Mouse (Mus musculus) layer of hippocampus, adult 18-20 months (tissue): ENCODE measurements around the gene Shroom4. TPM values are rescaled to one million over a fixed set of nuclear protein-coding genes. Genes with fewer than 3 reads are reported as not detected.
"Not testable (repeated sequence)": the region's sequence is repeated elsewhere in the genome, so short reads cannot be mapped to it uniquely, and the experiment has no call there.

Experiments
- DNase-seq, 2 experiments: peaks; one replicate each; pipeline ENCODE4 v3.0.0; 2022; ENCODE audit warnings: low spot score in 2 of 2
- long read RNA-seq: library from polyadenylated mRNA; stranded (forward); transcript quantifications from one replicate; pipeline ENCODE4 v2.0.0, GENCODE M21; 2021
- total RNA-seq, 2 experiments: library from RNA; stranded (reverse); gene quantifications; 2 replicates each; pipeline ENCODE4 v1.2.3; 2021

The Shroom4 gene
- total RNA-seq, result 1 to 10 TPM; 4.5 to 4.8 TPM
- long read RNA-seq, full-length matches to known transcripts, result 1 of 2 reads
- long read RNA-seq, partial matches to known transcripts, result 1 of 2 reads
- long read RNA-seq, other reads (novel, unspliced or antisense), result 0 of 2 reads

DNA sequence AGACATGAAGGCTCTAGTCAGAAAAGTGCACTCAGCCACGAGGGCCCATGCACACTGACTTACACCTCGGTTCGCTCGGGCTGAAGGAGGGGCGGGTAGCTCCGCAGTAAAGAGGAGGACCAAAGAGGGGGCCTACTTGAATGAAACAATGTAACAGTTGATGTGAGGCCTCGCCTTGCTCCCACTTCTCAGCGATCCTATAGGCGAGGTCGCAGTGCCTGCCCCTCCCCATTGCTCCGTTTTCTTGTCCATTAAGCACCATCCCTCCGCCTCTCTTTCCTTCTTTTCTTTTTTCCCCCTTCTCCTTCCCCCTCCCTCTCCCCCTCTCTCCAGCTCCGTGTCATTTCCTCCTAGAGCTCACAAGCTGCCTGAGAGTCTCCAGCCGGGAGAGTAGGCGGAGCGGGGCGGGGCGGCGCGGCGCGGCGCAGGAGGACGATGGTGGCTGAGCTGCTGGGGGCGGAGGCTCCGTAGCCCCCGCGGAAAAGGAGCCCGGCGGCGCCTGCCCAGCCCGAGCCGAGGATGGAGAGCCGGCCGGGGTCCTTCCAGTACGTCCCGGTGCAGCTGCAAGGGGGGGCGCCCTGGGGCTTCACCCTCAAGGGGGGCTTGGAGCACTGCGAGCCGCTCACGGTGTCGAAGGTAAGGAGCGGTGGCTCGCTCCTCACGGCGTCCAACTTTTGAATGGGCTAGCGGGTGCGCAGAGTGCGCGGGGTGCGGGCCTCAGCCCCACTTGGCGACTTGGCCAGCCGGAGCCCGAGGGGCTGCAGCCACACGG lies at the start of gene Shroom4:
TSS of gene Shroom4 (plus strand) at position 229 of the 772 bp plus-strand sequence.
- peak; percentile 12 to 72 for DNase-seq

DNA sequence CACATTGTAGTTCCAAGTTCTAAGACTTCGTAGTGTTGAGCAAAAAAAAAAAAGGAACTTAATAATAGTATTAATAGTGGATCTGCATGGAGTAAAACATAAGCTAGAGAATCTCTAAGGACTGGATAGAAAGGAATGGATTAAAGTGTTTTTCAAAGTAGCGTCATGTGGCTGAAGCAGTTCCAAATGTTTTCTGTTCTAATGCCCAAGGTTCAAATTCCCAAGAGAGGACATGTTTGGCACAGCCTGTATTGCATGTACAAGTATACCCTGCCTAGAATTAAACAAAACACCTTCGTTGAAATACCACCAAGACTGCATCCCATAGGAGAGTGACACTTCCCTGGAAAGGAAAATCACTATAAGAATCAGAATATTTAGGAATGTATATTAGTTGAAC lies 42.8 kb upstream of the Shroom4 start:
- no peak for DNase-seq

DNA sequence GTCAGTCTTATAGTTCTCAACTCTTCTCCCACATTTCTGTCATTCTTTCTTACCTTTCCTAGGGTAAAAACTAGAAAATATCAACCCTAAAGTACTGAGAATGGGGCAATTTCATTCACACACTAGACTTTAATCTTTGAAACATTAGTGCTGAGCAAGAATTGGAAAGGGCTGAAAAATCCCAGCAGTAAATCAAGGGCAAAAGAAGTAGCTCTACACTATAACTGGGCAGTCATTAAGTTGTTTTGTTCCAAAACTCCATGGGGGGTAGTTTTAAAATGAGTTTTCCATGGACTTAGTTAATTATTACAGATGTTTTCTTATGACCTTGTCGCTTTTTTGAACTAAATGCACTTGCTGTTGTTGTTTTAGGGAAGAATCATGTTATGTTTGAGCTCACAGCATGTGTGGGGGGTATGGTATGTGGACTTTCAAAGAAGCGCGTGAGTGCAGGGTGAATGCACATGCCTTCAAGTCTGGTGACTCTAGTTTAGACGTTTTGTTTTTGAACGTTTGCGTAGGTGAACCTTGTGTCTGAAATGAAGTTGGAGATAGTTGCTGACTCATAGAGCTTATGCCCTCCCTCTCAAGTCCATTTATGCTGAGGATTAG lies 42.0 kb upstream of the Shroom4 start:
- DNase-seq, result no peak

DNA sequence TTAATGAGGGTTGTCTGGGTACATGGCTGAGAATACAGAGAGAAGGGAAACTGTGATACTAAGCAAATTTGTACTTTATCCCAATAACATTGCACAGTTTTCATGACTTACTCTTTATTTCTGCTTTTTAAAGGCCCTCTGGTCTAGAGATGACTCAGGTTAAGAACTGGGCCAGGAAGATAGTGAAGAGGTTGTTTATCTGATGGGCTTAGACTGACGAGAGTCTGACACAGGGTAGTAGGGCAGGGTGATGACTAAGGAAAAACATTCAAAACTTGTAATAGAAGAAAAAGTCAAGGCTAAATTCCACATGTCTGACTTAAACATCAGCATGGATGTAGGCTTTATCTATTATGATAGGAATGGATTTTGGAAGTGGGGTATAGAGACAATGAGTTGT lies 30.8 kb upstream of the Shroom4 start:
- DNase-seq, result no peak

DNA sequence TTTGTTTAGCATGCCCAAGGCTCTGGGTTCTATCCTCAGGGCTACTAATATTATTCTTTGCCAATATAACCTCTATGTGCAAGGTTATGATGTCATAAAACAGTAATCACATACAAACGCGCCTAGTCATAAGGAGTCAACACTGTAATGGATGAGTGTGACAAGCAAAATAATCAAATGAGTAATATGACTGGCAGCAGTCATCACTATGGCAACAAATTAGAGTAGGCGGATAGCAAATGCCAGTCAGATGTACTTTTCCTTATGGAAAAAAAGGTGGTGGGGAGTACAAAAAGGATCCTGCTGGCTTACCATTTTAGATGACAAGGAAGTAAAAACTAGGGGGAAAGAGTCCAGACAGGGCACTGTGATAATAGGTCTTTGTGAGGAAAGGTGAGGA lies 28.9 kb upstream of the Shroom4 start:
- DNase-seq, result peak in 1 of 2 experiments; percentile 23

DNA sequence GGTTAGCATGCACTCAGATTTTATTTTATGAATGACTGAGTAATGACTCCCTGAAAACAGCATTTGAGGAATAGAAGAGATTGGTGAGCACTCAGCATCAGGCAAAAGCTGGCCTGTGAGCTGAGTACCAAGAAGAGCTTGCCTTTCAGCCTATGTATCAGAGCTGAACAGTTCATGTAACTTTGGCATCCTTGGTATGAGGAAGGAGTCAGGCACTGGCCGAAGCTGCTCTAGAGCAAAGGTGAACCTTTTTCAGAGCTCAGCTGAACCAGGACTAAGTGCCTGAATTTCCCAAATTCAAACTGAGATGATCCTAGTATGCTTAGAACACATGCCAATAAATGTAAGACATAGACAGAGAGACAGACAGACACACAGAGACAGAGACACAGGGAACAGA lies 5.8 kb upstream of the Shroom4 start:
- DNase-seq, result no peak

DNA sequence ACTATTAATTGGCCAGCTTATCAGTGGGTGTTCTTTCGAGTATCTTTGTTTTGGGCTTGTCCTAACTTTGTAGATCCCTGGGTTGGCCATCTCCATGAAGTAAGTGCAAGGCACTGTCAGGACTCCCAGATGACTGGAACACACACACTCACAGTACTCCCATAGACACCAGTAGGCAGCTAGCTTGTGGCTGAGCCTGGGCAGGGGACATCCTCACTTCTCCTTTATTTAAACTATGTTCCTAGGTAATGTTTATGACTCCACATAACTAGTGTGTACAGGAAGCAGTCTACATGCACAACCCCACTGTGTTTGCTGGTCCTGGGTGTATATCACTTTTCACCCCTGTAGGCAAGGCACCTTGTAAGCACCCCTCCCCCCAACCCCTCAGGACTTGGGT lies 461 bp upstream of the Shroom4 start:
- no peak for DNase-seq

DNA sequence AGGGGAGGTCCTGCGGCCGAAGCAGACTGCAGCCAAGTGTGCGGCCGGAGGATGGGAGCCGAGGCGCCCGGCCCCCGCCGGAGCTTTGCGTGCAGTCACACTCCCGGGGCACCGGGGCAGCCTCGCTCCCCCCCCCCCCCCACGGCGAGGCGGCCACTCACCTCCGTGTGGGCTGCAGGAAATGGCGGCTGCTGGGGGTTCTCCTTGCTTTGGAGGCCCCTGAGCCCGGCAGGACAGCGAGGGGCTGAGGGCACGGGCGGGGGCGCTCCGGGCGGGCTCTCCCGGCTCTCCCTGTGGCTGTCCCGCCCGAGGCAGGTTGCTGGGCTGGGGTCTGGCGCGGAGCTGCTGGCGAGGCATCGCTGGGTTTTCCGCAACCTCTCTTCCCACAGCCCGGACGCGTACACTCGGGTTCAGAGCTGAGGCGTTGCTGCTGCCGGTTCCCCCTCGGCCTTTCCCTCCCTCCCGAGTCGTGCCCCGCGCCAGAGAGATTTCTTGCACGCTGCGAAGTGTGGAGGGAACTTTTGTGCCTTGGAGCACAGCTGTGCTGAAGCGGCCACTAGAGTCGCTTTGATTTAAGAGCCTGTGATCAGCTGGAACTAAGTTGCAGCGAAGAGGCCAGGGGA lies 855 bp downstream of the Shroom4 start:
- no peak for DNase-seq

DNA sequence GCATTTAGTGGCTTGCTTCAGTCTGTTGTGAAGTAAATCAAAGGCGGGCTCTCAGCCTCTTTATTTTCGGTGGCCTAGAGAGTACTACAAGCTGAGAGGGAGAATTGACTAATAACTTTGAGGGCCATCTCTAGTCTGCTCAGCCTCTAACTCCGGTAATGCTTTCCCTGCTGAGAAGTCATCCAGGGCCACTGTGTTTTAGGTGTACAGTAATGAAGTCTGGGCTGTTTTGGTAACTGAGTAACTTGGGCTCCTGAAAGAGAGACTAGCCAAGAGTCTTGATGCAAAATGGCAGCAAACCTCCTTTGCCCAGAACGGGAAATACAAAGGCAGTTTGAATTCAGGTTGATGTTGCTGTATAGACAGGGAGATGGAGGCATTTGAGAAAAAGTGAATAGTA lies 3.3 kb downstream of the Shroom4 start:
- DNase-seq, result no peak

DNA sequence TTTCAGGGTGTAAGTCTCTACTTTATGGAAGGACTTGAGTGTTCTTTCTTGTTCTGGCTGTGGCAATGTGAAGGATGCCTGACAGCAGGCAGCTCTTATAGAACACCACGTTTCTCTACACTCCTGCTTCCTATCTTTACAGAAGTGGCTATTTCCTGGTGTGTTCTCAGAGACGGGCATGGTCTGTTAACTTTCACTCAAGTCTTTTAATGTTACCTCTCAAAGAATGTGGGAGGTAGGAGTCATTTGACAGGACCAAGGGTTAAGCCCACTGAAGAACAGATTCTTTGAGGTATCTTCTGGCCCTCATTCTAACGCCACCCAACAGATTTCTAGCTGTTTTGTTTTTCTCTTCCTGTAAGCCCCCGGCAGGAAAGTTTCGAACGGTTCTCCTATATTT lies 9.5 kb downstream of the Shroom4 start:
- no peak for DNase-seq

DNA sequence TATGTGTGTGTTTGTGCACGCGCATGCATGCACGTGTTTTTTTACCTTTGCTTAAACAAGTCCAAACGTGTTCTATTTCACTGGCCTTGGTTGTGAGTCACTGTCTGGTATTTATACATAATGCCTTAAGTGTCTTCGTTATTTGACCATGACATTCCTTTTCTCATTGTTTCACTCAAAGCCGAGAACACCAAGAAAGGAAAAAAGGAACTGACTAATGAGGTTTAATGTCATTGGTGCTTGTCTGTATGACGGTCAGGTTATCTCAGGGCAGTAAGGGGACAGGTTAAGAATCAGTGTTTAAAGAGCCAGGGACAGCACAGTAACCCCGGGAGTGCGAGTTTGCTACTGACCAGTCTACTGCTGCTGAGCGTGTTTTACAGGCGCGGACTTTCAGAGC lies 15.8 kb downstream of the Shroom4 start:
- no peak for DNase-seq

DNA sequence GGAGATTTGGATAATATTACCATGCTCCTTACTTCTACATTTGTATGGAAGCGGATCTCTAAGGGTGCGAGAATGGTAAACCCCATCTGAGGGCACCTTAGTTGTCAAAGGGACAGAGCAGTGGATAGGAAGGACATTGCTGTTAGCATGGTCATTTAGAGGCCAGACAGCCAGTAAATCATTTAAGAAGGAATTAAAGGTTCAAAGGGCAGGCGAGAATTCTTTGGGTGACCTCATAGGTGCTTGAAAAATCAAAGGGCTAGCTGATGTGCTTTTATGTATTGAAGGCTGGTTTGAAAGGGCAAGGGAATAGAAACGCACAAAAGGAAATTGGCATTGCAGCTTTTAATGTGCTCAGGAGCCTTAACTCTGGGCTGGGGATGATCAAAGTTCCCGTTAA lies 16.3 kb downstream of the Shroom4 start:
- DNase-seq, result no peak

DNA sequence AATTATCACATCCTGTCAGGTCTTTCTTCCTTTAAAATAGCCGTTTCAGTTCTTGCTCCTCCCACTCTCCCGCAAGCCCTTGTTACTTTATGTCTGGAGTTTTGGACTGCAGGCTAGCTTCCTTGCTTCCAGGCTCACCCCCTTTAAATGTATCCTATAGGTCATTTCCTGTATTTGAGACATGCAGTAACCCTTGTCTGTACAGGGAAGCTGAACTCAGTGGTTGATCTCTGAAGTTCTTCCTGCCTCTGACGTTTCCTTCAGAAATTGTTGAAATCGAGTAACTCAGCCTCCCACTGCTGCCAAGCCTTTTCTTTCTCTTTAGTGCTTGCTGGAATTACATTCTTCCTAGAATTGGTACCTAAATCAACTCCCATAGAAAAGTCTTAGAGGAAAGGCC lies 18.5 kb downstream of the Shroom4 start:
- no peak for DNase-seq

DNA sequence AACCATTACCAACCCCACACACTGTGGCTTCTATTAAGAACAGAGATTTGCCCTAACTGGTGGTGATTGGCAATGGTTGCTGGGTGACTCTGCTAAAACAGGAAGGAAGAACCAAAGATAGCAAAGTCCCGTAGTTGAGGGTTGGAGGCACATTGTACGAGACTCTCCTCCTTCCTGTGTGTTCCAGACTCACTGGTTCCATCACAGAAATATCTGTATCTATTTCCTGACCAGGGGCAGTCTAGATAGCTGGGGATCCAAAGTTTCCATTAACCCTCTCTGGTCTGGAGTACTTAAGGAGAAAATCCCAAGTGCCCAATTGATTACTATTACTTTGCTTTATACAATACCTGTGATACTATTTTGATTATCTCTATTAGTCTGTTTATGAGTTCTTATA lies 35.6 kb downstream of the Shroom4 start:
- no peak for DNase-seq

DNA sequence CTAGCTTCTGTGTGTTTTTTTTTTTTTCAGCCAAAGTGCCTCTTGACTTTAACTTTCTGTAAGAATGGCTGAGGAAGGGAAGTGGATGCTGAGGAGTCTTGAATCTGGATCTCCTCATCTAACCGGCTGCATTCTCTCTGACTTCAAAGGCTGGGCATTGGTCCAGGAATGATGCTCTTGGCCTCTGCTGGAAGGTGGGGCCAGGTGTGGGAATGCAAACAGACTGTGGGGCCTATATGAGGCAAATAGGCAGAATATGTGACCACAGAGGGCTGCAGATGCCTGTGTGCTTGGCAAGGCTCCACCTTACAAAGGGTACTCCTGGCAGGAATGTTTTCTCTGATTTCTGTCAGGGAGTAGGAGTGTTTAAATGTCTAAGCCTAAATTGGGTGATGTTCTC lies 46.8 kb downstream of the Shroom4 start:
- no peak for DNase-seq

DNA sequence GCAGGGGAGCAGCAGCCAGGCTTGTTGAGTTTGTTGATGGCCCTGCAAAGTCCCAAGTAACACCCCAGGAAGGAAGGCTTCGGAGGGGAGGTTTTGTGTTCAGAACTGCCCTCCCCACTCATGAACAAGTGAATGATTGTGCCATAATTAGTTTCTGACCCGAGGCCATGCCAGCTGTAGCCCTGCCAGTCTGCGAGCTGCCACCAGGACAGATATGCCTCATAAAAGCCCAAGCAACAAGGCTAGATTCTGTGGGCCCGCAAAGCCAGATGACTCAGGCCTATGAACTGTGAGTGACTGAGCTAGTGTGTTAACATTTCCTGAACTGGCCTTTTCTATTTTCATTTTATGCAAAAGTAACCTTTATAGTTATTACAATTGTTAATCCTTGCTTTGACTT lies 48.3 kb downstream of the Shroom4 start:
- peak in 1 of 2 experiments; percentile 16 for DNase-seq

DNA sequence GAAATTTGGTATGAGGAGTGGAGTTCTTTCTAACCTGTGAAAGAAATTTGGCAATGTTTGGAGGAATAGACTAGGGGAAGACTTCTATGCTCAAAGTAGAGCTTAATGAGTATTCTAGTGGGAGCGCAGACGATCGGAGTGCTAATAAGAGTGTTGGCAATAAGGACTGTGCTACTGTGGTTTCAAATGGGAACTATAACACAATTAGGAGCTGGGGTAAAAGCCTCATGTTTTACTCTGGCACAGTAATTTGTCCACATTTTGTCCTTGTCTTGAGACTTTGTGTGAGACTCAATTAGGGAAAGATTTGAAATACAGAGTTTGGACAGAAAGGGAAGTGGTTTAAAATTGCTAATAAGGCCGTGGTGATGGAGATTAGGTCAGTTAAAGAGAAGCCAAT lies 53.6 kb downstream of the Shroom4 start:
- peak in 1 of 2 experiments; percentile 1 for DNase-seq

DNA sequence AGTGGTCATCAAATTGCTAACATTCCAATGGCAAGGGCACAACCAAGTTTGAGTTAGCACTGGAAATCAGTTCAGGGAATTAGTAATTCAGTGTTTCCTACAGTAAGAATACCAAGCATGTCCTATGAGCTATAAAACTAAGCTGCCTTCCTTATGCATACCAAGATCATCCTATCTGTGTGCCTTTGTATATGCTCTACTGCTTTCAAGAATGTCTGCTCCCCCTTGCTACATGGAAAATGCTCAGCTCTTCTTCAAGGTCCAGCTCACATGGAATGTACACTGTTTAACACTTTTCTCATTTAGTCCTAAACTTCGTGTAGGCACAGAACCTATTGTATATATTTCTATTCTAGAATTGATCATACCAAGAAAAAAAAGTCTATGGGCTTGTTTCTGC lies 69.6 kb downstream of the Shroom4 start:
- DNase-seq, result not testable (repeated sequence)

DNA sequence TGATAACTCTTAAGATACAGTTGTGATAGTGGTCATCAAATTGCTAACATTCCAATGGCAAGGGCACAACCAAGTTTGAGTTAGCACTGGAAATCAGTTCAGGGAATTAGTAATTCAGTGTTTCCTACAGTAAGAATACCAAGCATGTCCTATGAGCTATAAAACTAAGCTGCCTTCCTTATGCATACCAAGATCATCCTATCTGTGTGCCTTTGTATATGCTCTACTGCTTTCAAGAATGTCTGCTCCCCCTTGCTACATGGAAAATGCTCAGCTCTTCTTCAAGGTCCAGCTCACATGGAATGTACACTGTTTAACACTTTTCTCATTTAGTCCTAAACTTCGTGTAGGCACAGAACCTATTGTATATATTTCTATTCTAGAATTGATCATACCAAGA lies 72.9 kb downstream of the Shroom4 start:
- DNase-seq, result not testable (repeated sequence)

DNA sequence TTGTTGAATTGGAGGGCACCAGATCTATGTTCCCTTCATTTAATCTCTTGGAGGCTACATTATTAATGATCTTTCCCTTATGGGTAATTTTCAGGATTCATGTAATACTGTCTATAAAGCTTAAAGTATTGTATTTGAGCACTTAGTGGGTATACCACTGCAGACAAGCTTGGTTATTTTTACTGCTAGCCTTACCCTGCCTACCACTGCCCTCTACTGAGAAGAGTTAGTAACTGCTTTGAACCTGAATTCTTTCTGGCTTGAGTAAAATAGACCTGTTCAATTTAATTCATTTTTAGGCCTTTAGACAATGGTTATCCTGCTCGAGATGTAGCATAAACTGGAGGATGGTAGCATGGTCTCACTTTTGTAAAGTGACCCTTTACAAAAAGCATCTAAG lies 75.5 kb downstream of the Shroom4 start:
- peak in 1 of 2 experiments; percentile 11 for DNase-seq

DNA sequence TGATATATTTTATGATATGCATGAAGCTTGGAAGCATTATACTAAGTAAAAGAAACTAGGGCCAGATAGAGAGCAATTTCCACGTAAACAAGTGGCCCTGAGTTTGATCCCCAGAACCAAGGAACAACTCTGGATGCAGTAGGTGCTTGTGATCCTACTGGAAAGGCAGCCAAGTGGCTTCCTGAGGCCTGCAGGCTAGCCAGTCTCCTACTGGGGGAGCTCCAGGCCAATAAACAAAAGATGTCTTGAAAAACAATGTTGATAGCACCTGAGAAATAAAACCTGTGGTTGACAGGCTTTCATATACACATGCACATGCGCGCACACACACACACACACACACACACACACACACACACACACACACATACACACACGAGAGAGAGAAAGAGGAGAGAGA lies 82.6 kb downstream of the Shroom4 start:
- no peak for DNase-seq

DNA sequence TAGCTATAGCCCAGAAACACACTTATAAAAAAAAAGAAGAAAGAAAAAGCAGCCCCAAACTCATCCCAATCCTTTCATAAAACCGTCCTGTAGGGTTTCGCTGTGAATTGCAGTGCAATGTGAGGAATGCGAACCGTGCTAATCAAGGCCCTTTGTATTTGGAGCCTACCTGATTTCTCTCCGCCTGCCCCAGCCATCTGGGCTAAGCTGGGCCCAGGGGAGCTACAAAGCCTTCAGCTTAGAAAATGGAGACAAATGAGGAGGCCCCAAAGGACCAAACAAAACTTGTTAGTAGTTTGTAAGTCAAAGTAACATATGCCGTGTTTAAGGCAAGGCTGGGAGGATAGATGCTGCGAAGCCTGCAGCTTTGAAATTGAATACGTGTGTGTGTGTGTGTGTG lies 84.2 kb downstream of the Shroom4 start:
- no peak for DNase-seq
